18 mouse cellular contexts compared by ENCODE assay signal in the genomic region with DNA sequence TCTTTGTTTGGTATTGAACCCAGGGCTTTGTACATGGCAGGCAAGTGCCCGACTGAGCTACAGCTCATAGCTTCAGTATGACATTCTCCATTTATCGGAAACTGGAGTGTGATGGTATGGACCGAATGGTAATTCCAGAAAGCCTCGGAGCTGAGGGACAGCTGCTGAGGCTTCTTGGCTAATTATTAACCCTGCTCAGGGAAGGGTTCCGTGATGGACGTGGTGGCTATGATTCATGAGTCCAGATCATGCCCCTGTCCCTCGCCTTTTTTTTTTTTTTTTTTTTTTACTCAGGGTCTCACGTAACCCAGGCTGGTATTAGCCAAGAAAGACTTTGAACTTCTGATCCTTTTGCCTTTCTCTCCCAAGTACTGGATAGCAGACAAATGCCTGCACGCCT. TPM values are rescaled to one million over a fixed set of nuclear protein-coding genes. Genes with fewer than 3 reads are reported as not detected.
DNase-seq lines count a peak whose midpoint lies in the region; ATAC-seq and TF ChIP-seq lines count a peak whose summit lies in the region.
"Had no signal": no experiment of that assay in that cellular context is flagged by ENCODE, and none has a peak within 500 bp of the region (broad histone marks: within the 10 kb centered on the region; RNA-seq: fewer than 3 reads in every experiment).

No protein-coding gene starts in this region.

- TF ChIP-seq CTCF in liver, adult 2 months (IDR thresholded peaks at IDR 0.05; ENCODE audit: low read depth, low read length): no peak
- TF ChIP-seq CTCF in E14TG2a.4 (conservative IDR thresholded peaks at IDR 0.05; ENCODE audit: low read length): no peak
- no peak for TF ChIP-seq CTCF in small intestine, adult 2 months (IDR thresholded peaks at IDR 0.05; ENCODE audit: extremely low read depth, insufficient read length, insufficient replicate concordance, low read depth, low read length)

- TF ChIP-seq POLR2A in liver, adult 2 months (IDR thresholded peaks at IDR 0.05; ENCODE audit: extremely low read depth, insufficient read depth, low read length): no peak
- TF ChIP-seq POLR2A in small intestine, adult 2 months (IDR thresholded peaks at IDR 0.05; ENCODE audit: low read depth, low read length): no peak

- peaks cover 3% of the 10 kb centered on the region; the same call in 1 of the 2 replicates for H3K27me3 ChIP-seq in liver, adult 2 months (ENCODE audit: control insufficient read depth, insufficient read depth, low read length)
- H3K27me3 ChIP-seq in liver, embryonic 11.5 days (replicated peaks; ENCODE audit: control insufficient read depth, insufficient read depth, low read length): no peaks in the 10 kb centered on the region
- no peaks in the 10 kb centered on the region for H3K27me3 ChIP-seq in E14TG2a.4 (ENCODE audit: insufficient read depth, low read length)
- no peaks in the 10 kb centered on the region for H3K27me3 ChIP-seq in intestine, embryonic 14.5 days (replicated peaks; ENCODE audit: control insufficient read depth, insufficient read depth, low read length)
- no peaks in the 10 kb centered on the region for H3K27me3 ChIP-seq in small intestine, adult 2 months (ENCODE audit: control insufficient read depth, insufficient read depth, low read length)
- H3K27me3 ChIP-seq in hindbrain, embryonic 11.5 days (ENCODE audit: control insufficient read depth, insufficient read depth, low read length): no peaks in the 10 kb centered on the region
- H3K27me3 ChIP-seq: embryonic facial prominence, embryonic 12.5 days; forebrain, embryonic 15.5 days; heart, embryonic 12.5 days; limb, embryonic 13.5 days; lung, embryonic 15.5 days had no signal

- ATAC-seq in liver, embryonic 11.5 days (replicated peaks; ENCODE audit: low FRiP score): no peak
- ATAC-seq in intestine, embryonic 14.5 days (replicated peaks; ENCODE audit: low FRiP score, low TSS enrichment, low read depth): peak; percentile 26; the same call in 1 of the 2 replicates
- ATAC-seq in hindbrain, embryonic 11.5 days (ENCODE audit: low FRiP score): no peak
- ATAC-seq: forebrain, embryonic 15.5 days; hindbrain, postnatal 0 days had no signal

- H3K79me2 ChIP-seq in liver, adult 2 months (ENCODE audit: control insufficient read depth, insufficient read depth, low read length): no peaks in the 10 kb centered on the region

- H3K27ac ChIP-seq in liver, adult 2 months (replicated peaks; ENCODE audit: insufficient read depth, low read depth, low read length): no peak overlapping the region
- no peak overlapping the region for H3K27ac ChIP-seq in liver, embryonic 11.5 days (ENCODE audit: low read depth, low read length)
- H3K27ac ChIP-seq in intestine, embryonic 14.5 days (ENCODE audit: low read depth): peak overlapping the region; percentile 51; the same call in 1 of the 2 replicates
- H3K27ac ChIP-seq in small intestine, adult 2 months (ENCODE audit: insufficient read depth, low read depth, low read length): peak overlapping the region; percentile 63
- no peak overlapping the region for H3K27ac ChIP-seq in hindbrain, embryonic 11.5 days (ENCODE audit: low read depth, low read length)
- H3K27ac ChIP-seq: embryonic facial prominence, embryonic 12.5 days; forebrain, embryonic 15.5 days; left cerebral cortex, adult 2 months; limb, embryonic 13.5 days; lung, embryonic 15.5 days had no signal

- peak; percentile 60 for DNase-seq in liver, adult 2 months (ENCODE audit: extremely low read depth, low read depth, low spot score)
- DNase-seq in liver, embryonic 11.5 days (ENCODE audit: low spot score): no peak
- DNase-seq in intestine, embryonic 14.5 days (ENCODE audit: low spot score): peak; percentile 66
- no peak for DNase-seq in left cerebral cortex, adult 18-20 months (ENCODE audit: low spot score in 2 of 2)
- DNase-seq in hindbrain, embryonic 11.5 days (ENCODE audit: low spot score): no peak
- DNase-seq in cerebellum, postnatal 14 days: no peak
- DNase-seq: adrenal gland, postnatal 14 days; cerebellum, adult 11-12 months; heart, postnatal 36 days had no signal

- WGBS in liver, adult 2 months: 22% methylated on average over 9 of the region's 9 CpGs
- WGBS in liver, embryonic 11.5 days: 68% methylated on average over 9 of the region's 9 CpGs
- WGBS in intestine, embryonic 14.5 days: 63% methylated on average over 9 of the region's 9 CpGs
- WGBS in small intestine, adult 2 months: 29% methylated on average over 9 of the region's 9 CpGs
- WGBS in hindbrain, embryonic 11.5 days: 73% methylated on average over 9 of the region's 9 CpGs

- H3K9ac ChIP-seq in liver, adult 2 months (ENCODE audit: low read depth, low read length): no peak overlapping the region
- H3K9ac ChIP-seq in liver, embryonic 11.5 days (ENCODE audit: low read depth, low read length): no peak overlapping the region
- no peak overlapping the region for H3K9ac ChIP-seq in intestine, embryonic 14.5 days (ENCODE audit: low read length)
- H3K9ac ChIP-seq in hindbrain, embryonic 11.5 days (ENCODE audit: low read depth, low read length): no peak overlapping the region
- H3K9ac ChIP-seq: embryonic facial prominence, embryonic 12.5 days; forebrain, embryonic 15.5 days; heart, embryonic 12.5 days; limb, embryonic 13.5 days; lung, embryonic 15.5 days had no signal

- no peaks in the 10 kb centered on the region for H3K36me3 ChIP-seq in liver, adult 2 months (ENCODE audit: control insufficient read depth, insufficient read depth, low read length)
- no peaks in the 10 kb centered on the region for H3K36me3 ChIP-seq in liver, embryonic 11.5 days (ENCODE audit: control insufficient read depth, insufficient read depth, low read length)
- H3K36me3 ChIP-seq in E14TG2a.4 (ENCODE audit: insufficient read depth, low read length): peaks cover 7% of the 10 kb centered on the region; the same call in 1 of the 2 replicates
- H3K36me3 ChIP-seq in intestine, embryonic 14.5 days (ENCODE audit: control insufficient read depth, insufficient read depth, low read length): no peaks in the 10 kb centered on the region
- H3K36me3 ChIP-seq in small intestine, adult 2 months (ENCODE audit: control insufficient read depth, insufficient read depth, low read length): no peaks in the 10 kb centered on the region
- no peaks in the 10 kb centered on the region for H3K36me3 ChIP-seq in hindbrain, embryonic 11.5 days (ENCODE audit: control insufficient read depth, insufficient read depth, low read length)
- H3K36me3 ChIP-seq: embryonic facial prominence, embryonic 12.5 days; forebrain, embryonic 15.5 days; heart, embryonic 12.5 days; limb, embryonic 13.5 days; lung, embryonic 15.5 days had no signal

- no peak overlapping the region for H3K4me3 ChIP-seq in liver, adult 2 months (ENCODE audit: insufficient read depth, low read depth, low read length)
- H3K4me3 ChIP-seq in liver, embryonic 11.5 days (ENCODE audit: low read depth, low read length): no peak overlapping the region
- peak overlapping the region; percentile 24; the same call in 1 of the 2 replicates for H3K4me3 ChIP-seq in E14TG2a.4 (replicated peaks; ENCODE audit: low read length)
- H3K4me3 ChIP-seq in intestine, embryonic 14.5 days (ENCODE audit: low read depth, low read length): no peak overlapping the region
- H3K4me3 ChIP-seq in small intestine, adult 2 months (ENCODE audit: low read depth, low read length): no peak overlapping the region
- H3K4me3 ChIP-seq in hindbrain, embryonic 11.5 days (ENCODE audit: low read depth, low read length): no peak overlapping the region
- H3K4me3 ChIP-seq: embryonic facial prominence, embryonic 12.5 days; forebrain, embryonic 15.5 days; heart, embryonic 12.5 days; left cerebral cortex, adult 2 months; limb, embryonic 13.5 days; lung, embryonic 15.5 days had no signal

- no peak overlapping the region for H3K4me2 ChIP-seq in liver, embryonic 11.5 days
- no peak overlapping the region for H3K4me2 ChIP-seq in intestine, embryonic 14.5 days (ENCODE audit: low read length)
- H3K4me2 ChIP-seq in hindbrain, embryonic 11.5 days (replicated peaks; ENCODE audit: low read depth, low read length): no peak overlapping the region
- H3K4me2 ChIP-seq: embryonic facial prominence, embryonic 12.5 days; forebrain, embryonic 15.5 days; heart, embryonic 12.5 days had no signal

- no peaks in the 10 kb centered on the region for H3K9me3 ChIP-seq in liver, embryonic 11.5 days (ENCODE audit: control insufficient read depth, low read length)
- H3K9me3 ChIP-seq in E14TG2a.4 (ENCODE audit: low read length): no peaks in the 10 kb centered on the region
- H3K9me3 ChIP-seq in intestine, embryonic 14.5 days (ENCODE audit: control insufficient read depth, low read length): no peaks in the 10 kb centered on the region
- no peaks in the 10 kb centered on the region for H3K9me3 ChIP-seq in hindbrain, embryonic 11.5 days (ENCODE audit: control insufficient read depth, low read length)
- H3K9me3 ChIP-seq: embryonic facial prominence, embryonic 12.5 days; forebrain, embryonic 15.5 days; heart, embryonic 12.5 days; limb, embryonic 13.5 days; lung, embryonic 15.5 days had no signal

- peaks cover 7% of the 10 kb centered on the region for H3K4me1 ChIP-seq in liver, adult 2 months (ENCODE audit: control insufficient read depth, insufficient read depth, low read length)
- peaks cover 12% of the 10 kb centered on the region for H3K4me1 ChIP-seq in liver, embryonic 11.5 days (replicated peaks; ENCODE audit: control insufficient read depth, insufficient read depth, low read length)
- H3K4me1 ChIP-seq in E14TG2a.4 (replicated peaks; ENCODE audit: low read depth, low read length): peaks cover 42% of the 10 kb centered on the region
- peaks cover 12% of the 10 kb centered on the region for H3K4me1 ChIP-seq in intestine, embryonic 14.5 days (replicated peaks; ENCODE audit: control insufficient read depth, insufficient read depth, low read length)
- H3K4me1 ChIP-seq in small intestine, adult 2 months (ENCODE audit: control insufficient read depth, insufficient read depth, insufficient read length, low read length): peaks cover 17% of the 10 kb centered on the region
- H3K4me1 ChIP-seq in hindbrain, embryonic 11.5 days (replicated peaks; ENCODE audit: control insufficient read depth, insufficient read depth, low read length): no peaks in the 10 kb centered on the region

RNA-seq across cellular contexts. Expression of gene Tmsb10, which starts 3.1 kb away (rescaled TPM):
- 5.0 and 5.4 TPM in 2 replicates for total RNA-seq in liver, adult 2 months (2014; rRNA removed)
- 5.2 and 7.1 TPM in 2 replicates for polyA plus RNA-seq in liver, adult 2 months (2012; rRNA removed)
- polyA plus RNA-seq in liver, embryonic 11.5 days (2014; fragmentation: Nextera tagmentation; extraction: Ambion mirVana): 984 and 1,116 TPM in 2 replicates
- polyA plus RNA-seq in intestine, embryonic 14.5 days (2014; fragmentation: Nextera tagmentation; extraction: Ambion mirVana): 2,511 and 2,566 TPM in 2 replicates
- polyA plus RNA-seq in small intestine, adult 2 months (2012; rRNA removed): 16.5 and 30.4 TPM in 2 replicates
- 100 to 1,000 TPM; 420 to 461 TPM for total RNA-seq in left cerebral cortex, adult 18-20 months (2021)
- polyA plus RNA-seq in hindbrain, embryonic 11.5 days (2014; fragmentation: Nextera tagmentation; extraction: Ambion mirVana): 3,882 and 4,064 TPM in 2 replicates

Comparison
In these comparisons a context has a peak if more than half of its experiments do, and no peak if none do; other contexts are left out.
1. DNase-seq: peak in liver, adult 2 months (single experiment) and intestine, embryonic 14.5 days (single experiment); none in liver, embryonic 11.5 days (single experiment), left cerebral cortex, adult 18-20 months (0 of 2), hindbrain, embryonic 11.5 days (single experiment) and cerebellum, postnatal 14 days (0 of 2).
2. RNA of gene Tmsb10, which starts 3.1 kb away (polyA plus RNA-seq): 3,882 to 4,064 TPM in hindbrain, embryonic 11.5 days, 2,511 to 2,566 TPM in intestine, embryonic 14.5 days and 984 to 1,116 TPM in liver, embryonic 11.5 days; 16.5 to 30.4 TPM in small intestine, adult 2 months and 5.2 to 7.1 TPM in liver, adult 2 months; every median in the first group is over 10 times any median in the second.
3. H3K27ac ChIP-seq: peak in intestine, embryonic 14.5 days (single experiment) and small intestine, adult 2 months (single experiment); none in liver, adult 2 months (single experiment), liver, embryonic 11.5 days (single experiment) and hindbrain, embryonic 11.5 days (single experiment).